In genomic region chr2:156310455-156310854, GRCm38 (mm10) we compare ENCODE assay signal across 24 mouse cellular contexts. TPM values are rescaled to one million over a fixed set of nuclear protein-coding genes. Genes with fewer than 3 reads are reported as not detected.
A peak's percentile ranks its signal among the peaks of the same experiment; 100 is the strongest.
DNase-seq lines count a peak whose midpoint lies in the region; ATAC-seq and TF ChIP-seq lines count a peak whose summit lies in the region.
"Had no signal": no experiment of that assay in that cellular context is flagged by ENCODE, and none has a peak within 500 bp of the region (broad histone marks: within the 10 kb centered on the region; RNA-seq: fewer than 3 reads in every experiment).

No protein-coding gene starts in this region.

- H3K9ac ChIP-seq in CH12.LX (ENCODE audit: insufficient read depth, low read depth): no peak overlapping the region
- H3K9ac ChIP-seq: embryonic facial prominence, embryonic 12.5 days; forebrain, embryonic 12.5 days had no signal

- in situ Hi-C loops in CH12.LX (cut with MboI; ENCODE audit: low pct_ligation_motif_present, low pct_unique_long_range_greater_than_20kb, low sequenced_read_pairs): no loop called here

- H3K36me3 ChIP-seq in spleen, adult 2 months (ENCODE audit: control insufficient read depth, insufficient read depth, low read length): no peaks in the 10 kb centered on the region; the same call in 1 of the 2 replicates
- H3K36me3 ChIP-seq in CH12.LX (replicated peaks in 1 of 2; ENCODE audit: control insufficient read depth in 1 of 2, insufficient read depth in 1 of 2, low read length in 1 of 2): peaks cover 6 to 38% of the 10 kb centered on the region in 2 experiments

- H3K27ac ChIP-seq in spleen, adult 2 months (ENCODE audit: insufficient read depth, low read length): peak overlapping the region; percentile 9; the same call in 1 of the 2 replicates
- H3K27ac ChIP-seq in CH12.LX (ENCODE audit: insufficient read depth, low read depth): peak overlapping the region; percentile 43; the same call in 1 of the 2 replicates
- H3K27ac ChIP-seq: embryonic facial prominence, embryonic 10.5 days; embryonic facial prominence, embryonic 12.5 days; forebrain, embryonic 10.5 days had no signal

- TF ChIP-seq POLR2A in spleen, adult 2 months (IDR thresholded peaks at IDR 0.05; ENCODE audit: low read depth, low read length): no peak
- no peak for TF ChIP-seq POLR2A in CH12.LX (IDR thresholded peaks at IDR 0.05; ENCODE audit: low read depth, low read length)

- intact Hi-C loops in heart, postnatal 25 days (cut with DNase I): no loop called here

- 93% methylated on average over 5 of the region's 5 CpGs for WGBS in spleen, adult 2 months

- H3K4me1 ChIP-seq in spleen, adult 2 months (ENCODE audit: control insufficient read depth, insufficient read depth, insufficient read length): no peaks in the 10 kb centered on the region; the same call in 1 of the 2 replicates
- peaks cover 3 to 27% of the 10 kb centered on the region in 2 experiments; a peak in 2 of 4 replicates for H3K4me1 ChIP-seq in CH12.LX (ENCODE audit: control insufficient read depth in 1 of 2, insufficient read depth in 2 of 2)

- DNase-seq in heart, adult 11 months: peak; percentile 81
- DNase-seq in heart, postnatal 25 days (ENCODE audit: low spot score): no peak
- DNase-seq in spleen, adult 2 months (ENCODE audit: low read depth in 1 of 2, low spot score in 2 of 2): no peak
- DNase-seq in spleen, postnatal 4 days (ENCODE audit: low spot score in 2 of 2): no peak
- peak; percentile 61 for DNase-seq in 3T3-L1 (ENCODE audit: low read depth, low spot score)
- DNase-seq in CH12.LX (ENCODE audit: extremely low read depth): no peak
- DNase-seq in cerebellum, postnatal 25 days: no peak
- DNase-seq: adrenal gland, adult 8-10 months; adrenal gland, postnatal 14 days; cerebellum, adult 11 months; cerebellum, adult 18-20 months; cerebellum, adult 8-10 months; cerebellum, adult 9-11 months; cerebellum, postnatal 14 days had no signal

- H3K4me3 ChIP-seq in spleen, adult 2 months (ENCODE audit: extremely low read depth, insufficient read depth, insufficient read length): no peak overlapping the region
- no peak overlapping the region for H3K4me3 ChIP-seq in CH12.LX (replicated peaks in 1 of 3; ENCODE audit: low read depth in 2 of 3, low read length in 2 of 3, poor library complexity in 1 of 3)
- H3K4me3 ChIP-seq: forebrain, embryonic 12.5 days had no signal

- TF ChIP-seq CTCF in spleen, adult 2 months (IDR thresholded peaks at IDR 0.05; ENCODE audit: extremely low read depth, insufficient read depth, insufficient read length, insufficient replicate concordance): no peak
- TF ChIP-seq CTCF in CH12.LX (conservative IDR thresholded peaks at IDR 0.05 in 1 of 2, IDR thresholded peaks at IDR 0.05 in 1 of 2; ENCODE audit: low read depth in 2 of 2, low read length in 2 of 2): no peak

- H3K27me3 ChIP-seq in spleen, adult 2 months (ENCODE audit: control insufficient read depth, insufficient read depth, low read length): no peaks in the 10 kb centered on the region
- no peaks in the 10 kb centered on the region for H3K27me3 ChIP-seq in CH12.LX (replicated peaks)
- H3K27me3 ChIP-seq: embryonic facial prominence, embryonic 12.5 days; forebrain, embryonic 12.5 days; Patski had no signal

- peak overlapping the region; percentile 44; the same call in 1 of the 2 replicates for H3K4me2 ChIP-seq in CH12.LX (ENCODE audit: insufficient read depth, low read depth, poor library complexity, severe bottlenecking)

- dilution Hi-C loops in CH12.LX (cut with MboI; ENCODE audit: extremely low pct_ligation_motif_present, extremely low pct_unique_long_range_greater_than_20kb, low sequenced_read_pairs): no loop called here

- ATAC-seq in erythroid progenitor cell, adult 5-6 weeks (replicated peaks; ENCODE audit: low FRiP score, poor library complexity, severe bottlenecking): no peak
- ATAC-seq: activated CD4-positive, CD25-positive, alpha-beta regulatory T cell, adult 4 months; CD4-positive, CD25-positive, alpha-beta regulatory T cell, adult 4 months; forebrain, embryonic 14.5 days; forebrain, embryonic 16.5 days; Patski had no signal

- peaks cover 6% of the 10 kb centered on the region for H3K9me3 ChIP-seq in CH12.LX (replicated peaks; ENCODE audit: low read length)
- H3K9me3 ChIP-seq: embryonic facial prominence, embryonic 10.5 days; embryonic facial prominence, embryonic 12.5 days; forebrain, embryonic 10.5 days; forebrain, embryonic 12.5 days had no signal

- TF ChIP-seq EP300 in CH12.LX (IDR thresholded peaks at IDR 0.05; ENCODE audit: low read length): no peak

- peaks cover 3% of the 10 kb centered on the region for H3K79me2 ChIP-seq in CH12.LX (replicated peaks; ENCODE audit: control insufficient read depth, extremely low read depth, insufficient read depth, poor library complexity, severe bottlenecking)

- no peak for TF ChIP-seq RAD21 in CH12.LX (IDR thresholded peaks at IDR 0.05; ENCODE audit: low read depth, low read length)

TF ChIP-seq in CH12.LX, 34 proteins besides CTCF, POLR2A, EP300 and RAD21:
- no peak for TF ChIP-seq MAZ (IDR thresholded peaks at IDR 0.05; ENCODE audit: low read depth, low read length)
- TF ChIP-seq HCFC1 (IDR thresholded peaks at IDR 0.05; ENCODE audit: low read depth, low read length): no peak
- TF ChIP-seq MYC (IDR thresholded peaks at IDR 0.05; ENCODE audit: low read depth, low read length): no peak
- no peak for TF ChIP-seq BHLHE40 (IDR thresholded peaks at IDR 0.05; ENCODE audit: low read depth, low read length)
- no peak for TF ChIP-seq SMC3 (IDR thresholded peaks at IDR 0.05; ENCODE audit: low read depth, low read length)
- no peak for TF ChIP-seq JUN (IDR thresholded peaks at IDR 0.05; ENCODE audit: insufficient read depth, low read depth, low read length)
- no peak for TF ChIP-seq IRF4 (IDR thresholded peaks at IDR 0.05; ENCODE audit: low read depth, low read length)
- TF ChIP-seq KAT2A (IDR thresholded peaks at IDR 0.05; ENCODE audit: insufficient replicate concordance, low read length): no peak
- TF ChIP-seq MAX (IDR thresholded peaks at IDR 0.05; ENCODE audit: low read length): no peak
- TF ChIP-seq NRF1 (IDR thresholded peaks at IDR 0.05; ENCODE audit: low read depth, low read length): no peak
- no peak for TF ChIP-seq RCOR1 (conservative IDR thresholded peaks at IDR 0.05; ENCODE audit: low read depth, low read length)
- no peak for TF ChIP-seq CHD2 (IDR thresholded peaks at IDR 0.05; ENCODE audit: low read length)
- TF ChIP-seq ZMIZ1 (IDR thresholded peaks at IDR 0.05; ENCODE audit: low read depth, low read length): no peak
TF ChIP-seq in CH12.LX: peak in this region for 0.

RNA-seq across cellular contexts. Expression of gene Cnbd2, which starts 1.6 kb away (rescaled TPM):
- total RNA-seq in heart, postnatal 25 days (2021): 1 to 10 TPM in 1 of 2 experiments, under 1 TPM in 1; 0.65 to 1.2 TPM
- 2.0 and 2.2 TPM in 2 replicates for polyA plus RNA-seq in spleen, adult 2 months (2012; rRNA removed)
- total RNA-seq in CH12.LX (2012; rRNA removed) (2.1 and 3.0 TPM in 2 replicates), CH12.LX (2014; rRNA removed) (0.99 and 1.0 TPM in 2 replicates)
- polyA plus RNA-seq in CH12.LX (2012; ENCODE audit: insufficient read length, low read depth): 2.7 and 3.6 TPM in 2 replicates
- total RNA-seq in erythroid progenitor cell, adult 5-6 weeks (2015; ENCODE audit: low replicate concordance): 5.4 TPM in 1 of 2 replicates, not detected in the other
- total RNA-seq in erythroid progenitor cell, adult 5-6 weeks (2017; ENCODE audit: low replicate concordance): 3.1 TPM in 1 of 2 replicates, not detected in the other

RNA-seq across cellular contexts. Expression of gene Scand1, which starts 2.0 kb away (rescaled TPM):
- total RNA-seq in heart, postnatal 25 days (2021): 10 to 100 TPM; 76.8 to 80.7 TPM
- polyA plus RNA-seq in spleen, adult 2 months (2012; rRNA removed): 167 and 366 TPM in 2 replicates
- total RNA-seq in CH12.LX (2012; rRNA removed): 64.0 and 72.6 TPM in 2 replicates
- total RNA-seq in CH12.LX (2014; rRNA removed): 78.5 and 86.6 TPM in 2 replicates
- polyA plus RNA-seq in CH12.LX (2012; ENCODE audit: insufficient read length, low read depth): 48.5 and 48.7 TPM in 2 replicates
- total RNA-seq in erythroid progenitor cell, adult 5-6 weeks (2015; ENCODE audit: low replicate concordance): 3.8 TPM in 1 of 2 replicates, not detected in the other
- total RNA-seq in erythroid progenitor cell, adult 5-6 weeks (2017; ENCODE audit: low replicate concordance): 1.4 and 2.8 TPM in 2 replicates

Comparison
In these comparisons a context has a peak if more than half of its experiments do, and no peak if none do; other contexts are left out.
1. DNase-seq: peak in heart, adult 11 months (single experiment) and 3T3-L1 (single experiment); none in heart, postnatal 25 days (single experiment), spleen, adult 2 months (0 of 2), spleen, postnatal 4 days (0 of 2), CH12.LX (single experiment) and cerebellum, postnatal 25 days (0 of 2).
2. RNA of gene Scand1, which starts 2.0 kb away (total RNA-seq): 64.0 to 86.6 TPM in CH12.LX and 76.8 to 80.7 TPM in heart, postnatal 25 days; 1.4 to 3.8 TPM in erythroid progenitor cell, adult 5-6 weeks; every median in the first group is over 10 times any median in the second.